Mouse (Mus musculus): ENCODE data around the gene Ugt1a1. TPM values are rescaled to one million over a fixed set of nuclear protein-coding genes. Genes with fewer than 3 reads are reported as not detected.

Ugt1a1 gene
- total RNA-seq, 2 experiments from 2014 or later, result not detected

GRCm38 (mm10) chr1:88233421-88234247 lies 21.9 kb downstream of the Ugt1a1 start:
- no peak for DNase-seq
- intact Hi-C loops (cut with DNase I), result no loop called here

GRCm38 (mm10) chr1:88234248-88234610 lies 22.5 kb downstream of the Ugt1a1 start:
- DNase-seq, result no peak
- intact Hi-C loops (cut with DNase I), result no loop called here

- no peak for DNase-seq
- intact Hi-C loops (cut with DNase I), result no loop called here
These were observed 22.9 kb downstream of the Ugt1a1 start for GRCm38 (mm10) chr1:88234646-88235045.

- no peak for DNase-seq
- intact Hi-C loops (cut with DNase I), result no loop called here
These were observed 23.5 kb downstream of the Ugt1a1 start for GRCm38 (mm10) chr1:88235046-88235893.

- DNase-seq, result no peak
- intact Hi-C loops (cut with DNase I), result no loop called here
These were observed 24.2 kb downstream of the Ugt1a1 start for GRCm38 (mm10) chr1:88235894-88236415.

GRCm38 (mm10) chr1:88237311-88237710 lies 25.6 kb downstream of the Ugt1a1 start:
- no peak for DNase-seq
- intact Hi-C loops (cut with DNase I), result no loop called here

- DNase-seq, result no peak
- intact Hi-C loops (cut with DNase I), result no loop called here
These were observed 27.0 kb downstream of the Ugt1a1 start for GRCm38 (mm10) chr1:88238771-88239170.

GRCm38 (mm10) chr1:88240072-88240471 lies 28.3 kb downstream of the Ugt1a1 start:
- DNase-seq, result no peak
- intact Hi-C loops (cut with DNase I), result no loop called here

- intact Hi-C loops (cut with DNase I), result no loop called here
- DNase-seq, result no peak
These were observed 28.8 kb downstream of the Ugt1a1 start for GRCm38 (mm10) chr1:88240579-88240978.

- DNase-seq, result no peak
- intact Hi-C loops (cut with DNase I), result no loop called here
These were observed 32.1 kb downstream of the Ugt1a1 start for GRCm38 (mm10) chr1:88243861-88244260.

- no peak for DNase-seq
- intact Hi-C loops (cut with DNase I), result no loop called here
These were observed 34.1 kb downstream of the Ugt1a1 start for GRCm38 (mm10) chr1:88245881-88246280.

GRCm38 (mm10) chr1:88246386-88246785 lies 34.6 kb downstream of the Ugt1a1 start:
- DNase-seq, result no peak
- intact Hi-C loops (cut with DNase I), result no loop called here

GRCm38 (mm10) chr1:88247660-88248059 lies 35.9 kb downstream of the Ugt1a1 start:
- no peak for DNase-seq

GRCm38 (mm10) chr1:88248658-88249057 lies 36.9 kb downstream of the Ugt1a1 start:
- intact Hi-C loops (cut with DNase I), result no loop called here
- DNase-seq, result no peak

More at GRCm38 (mm10) chr1:88247660-88248059, 35.9 kb downstream of the Ugt1a1 start:
- intact Hi-C loops (cut with DNase I), result no loop called here

- no peak for DNase-seq
- intact Hi-C loops (cut with DNase I), result no loop called here
These were observed 37.8 kb downstream of the Ugt1a1 start for GRCm38 (mm10) chr1:88249596-88249995.

GRCm38 (mm10) chr1:88250023-88250422 lies 38.3 kb downstream of the Ugt1a1 start:
- intact Hi-C loops (cut with DNase I), result no loop called here
- no peak for DNase-seq

GRCm38 (mm10) chr1:88253106-88253505 lies 41.3 kb downstream of the Ugt1a1 start:
- DNase-seq, result no peak
- intact Hi-C loops (cut with DNase I), result no loop called here

GRCm38 (mm10) chr1:88253540-88253939 lies 41.8 kb downstream of the Ugt1a1 start:
- intact Hi-C loops (cut with DNase I), result no loop called here
- DNase-seq, result no peak

GRCm38 (mm10) chr1:88254793-88255465 lies 43.2 kb downstream of the Ugt1a1 start:
- intact Hi-C loops (cut with DNase I), result no loop called here

GRCm38 (mm10) chr1:88255466-88255857 lies 43.7 kb downstream of the Ugt1a1 start:
- DNase-seq, result no peak
- intact Hi-C loops (cut with DNase I), result no loop called here

More at GRCm38 (mm10) chr1:88254793-88255465, 43.2 kb downstream of the Ugt1a1 start:
- DNase-seq, result no peak
